Mouse (Mus musculus): ENCODE results near the gene Atp6v0b. TPM values are rescaled to one million over a fixed set of nuclear protein-coding genes. Genes with fewer than 3 reads are reported as not detected.

Atp6v0b gene
- polyA plus RNA-seq, 1 experiment, result 526 TPM

DNA sequence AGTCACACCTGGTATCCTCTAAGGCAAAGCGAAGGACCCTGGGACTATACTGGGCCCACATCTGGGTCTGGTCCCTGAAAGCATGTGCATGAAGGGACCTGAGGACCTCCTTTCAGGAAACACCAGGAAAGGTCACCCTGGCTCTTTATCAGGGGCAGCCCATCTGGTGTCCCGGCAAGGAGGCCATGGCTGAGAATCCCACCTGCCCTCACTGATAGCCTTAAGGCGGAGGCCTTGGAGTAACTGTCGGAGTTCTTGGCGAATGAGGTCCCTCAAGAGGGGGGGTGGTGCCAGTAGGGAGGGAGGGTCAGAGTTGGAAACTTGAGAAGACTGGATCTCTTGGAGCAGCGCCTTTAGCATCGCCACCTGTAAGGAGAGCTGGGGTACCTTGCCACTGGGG lies 15.3 kb downstream of the Atp6v0b start:
- DNase-seq, result no peak
- WGBS, result 91% methylated on average over 7 of the region's 7 CpGs
- Histone ChIP-seq H3K4me1 (replicated peaks; ENCODE audit: control insufficient read depth, insufficient read depth, low read length) (no peaks in the 10 kb centered on the region; the same call in 1 of the 2 replicates), H3K27me3 (ENCODE audit: control insufficient read depth, insufficient read depth, low read length) (no peaks in the 10 kb centered on the region; the same call in 1 of the 2 replicates), H3K27ac (ENCODE audit: control insufficient read depth, insufficient read depth, low read length) (no peak overlapping the region), H3K36me3 (ENCODE audit: control insufficient read depth, insufficient read depth, low read length) (no peaks in the 10 kb centered on the region), H3K4me3 (ENCODE audit: control insufficient read depth, insufficient read depth, low read length) (no peak overlapping the region)
- no peak for TF ChIP-seq CTCF (IDR thresholded peaks at IDR 0.05; ENCODE audit: borderline replicate concordance, control insufficient read depth, extremely low read depth, insufficient read depth, low read length, poor library complexity)
- no peak for TF ChIP-seq POLR2A (IDR thresholded peaks at IDR 0.05; ENCODE audit: control insufficient read depth, extremely low read depth, insufficient read depth, low read length, poor library complexity)

DNA sequence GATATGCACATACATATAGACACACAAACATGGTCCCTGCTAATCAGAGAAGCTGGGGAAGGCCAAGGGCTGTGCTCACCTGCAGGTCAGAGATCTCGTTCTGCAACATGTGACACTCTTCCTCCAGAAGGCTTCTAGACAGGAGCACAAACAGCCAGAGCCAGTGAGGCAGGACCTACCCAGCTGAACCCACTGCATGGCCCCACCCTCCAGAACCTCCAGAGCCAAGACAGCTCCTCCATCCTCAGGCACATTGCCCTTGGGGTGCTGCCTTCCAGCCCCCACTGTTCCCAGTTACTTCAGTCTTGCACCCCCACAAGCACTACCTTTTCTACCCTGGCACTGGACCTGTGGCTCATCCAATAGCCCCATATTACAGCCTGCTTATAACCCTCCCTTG lies 16.7 kb downstream of the Atp6v0b start:
- 48% methylated on average over 1 of the region's 1 CpGs for WGBS
- H3K27me3 ChIP-seq (ENCODE audit: control insufficient read depth, insufficient read depth, low read length), result no peaks in the 10 kb centered on the region; the same call in 1 of the 2 replicates

DNA sequence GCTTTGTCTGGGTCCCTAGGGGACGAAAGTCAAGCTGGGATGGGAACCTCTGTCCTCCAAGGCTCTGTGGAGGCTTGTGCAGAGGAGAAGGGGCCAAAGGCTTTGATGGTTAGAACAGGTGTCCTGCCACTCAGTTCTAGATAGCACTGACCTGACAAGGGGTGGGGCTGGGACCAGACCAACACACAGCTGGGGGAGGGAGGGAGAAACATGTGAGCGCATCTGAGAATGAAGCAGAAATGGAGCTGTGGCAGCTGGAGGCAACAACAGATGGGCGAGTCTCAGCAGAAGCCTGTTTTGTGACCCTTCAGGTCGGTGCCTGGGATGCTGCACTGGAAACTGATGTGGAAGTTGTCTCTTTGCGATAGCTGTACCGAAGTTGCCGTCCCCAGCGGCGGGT lies 17.8 kb downstream of the Atp6v0b start:
- Histone ChIP-seq H3K27ac (ENCODE audit: control insufficient read depth, insufficient read depth, low read length) (no peak overlapping the region), H3K27me3 (ENCODE audit: control insufficient read depth, insufficient read depth, low read length) (no peaks in the 10 kb centered on the region; the same call in 1 of the 2 replicates), H3K36me3 (ENCODE audit: control insufficient read depth, insufficient read depth, low read length) (no peaks in the 10 kb centered on the region), H3K4me1 (replicated peaks; ENCODE audit: control insufficient read depth, insufficient read depth, low read length) (no peaks in the 10 kb centered on the region; the same call in 1 of the 2 replicates), H3K4me3 (ENCODE audit: control insufficient read depth, insufficient read depth, low read length) (no peak overlapping the region)
- DNase-seq, result no peak
- 85% methylated on average over 9 of the region's 9 CpGs for WGBS
- no peak for TF ChIP-seq POLR2A (IDR thresholded peaks at IDR 0.05; ENCODE audit: control insufficient read depth, extremely low read depth, insufficient read depth, low read length, poor library complexity)

More for the DNA sequence above, 16.7 kb downstream of the Atp6v0b start:
- no peak overlapping the region for H3K27ac ChIP-seq (ENCODE audit: control insufficient read depth, insufficient read depth, low read length)
- no peak for TF ChIP-seq POLR2A (IDR thresholded peaks at IDR 0.05; ENCODE audit: control insufficient read depth, extremely low read depth, insufficient read depth, low read length, poor library complexity)
- no peak for TF ChIP-seq CTCF (IDR thresholded peaks at IDR 0.05; ENCODE audit: borderline replicate concordance, control insufficient read depth, extremely low read depth, insufficient read depth, low read length, poor library complexity)
- H3K4me1 ChIP-seq (replicated peaks; ENCODE audit: control insufficient read depth, insufficient read depth, low read length), result no peaks in the 10 kb centered on the region; the same call in 1 of the 2 replicates
- no peak overlapping the region for H3K4me3 ChIP-seq (ENCODE audit: control insufficient read depth, insufficient read depth, low read length)
- DNase-seq, result no peak
- H3K36me3 ChIP-seq (ENCODE audit: control insufficient read depth, insufficient read depth, low read length), result no peaks in the 10 kb centered on the region

DNA sequence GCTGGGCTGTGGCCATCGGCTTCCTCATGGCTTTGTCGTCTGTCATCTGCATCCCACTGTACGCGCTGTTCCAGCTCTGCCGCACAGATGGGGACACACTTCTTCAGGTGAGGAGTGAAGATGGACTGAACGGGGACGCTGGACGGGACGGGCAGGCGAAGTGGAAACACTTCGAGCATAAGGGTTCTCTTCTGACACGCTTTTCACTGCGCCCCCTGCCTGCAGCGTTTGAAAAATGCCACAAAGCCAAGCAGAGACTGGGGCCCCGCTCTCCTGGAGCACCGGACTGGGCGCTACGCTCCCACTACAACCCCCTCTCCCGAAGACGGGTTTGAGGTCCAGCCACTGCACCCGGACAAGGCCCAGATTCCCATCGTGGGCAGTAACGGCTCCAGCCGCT lies 19.3 kb downstream of the Atp6v0b start:
- Histone ChIP-seq H3K27me3 (ENCODE audit: control insufficient read depth, insufficient read depth, low read length) (no peaks in the 10 kb centered on the region; the same call in 1 of the 2 replicates), H3K4me3 (ENCODE audit: control insufficient read depth, insufficient read depth, low read length) (no peak overlapping the region), H3K4me1 (replicated peaks; ENCODE audit: control insufficient read depth, insufficient read depth, low read length) (no peaks in the 10 kb centered on the region; the same call in 1 of the 2 replicates), H3K27ac (ENCODE audit: control insufficient read depth, insufficient read depth, low read length) (no peak overlapping the region), H3K36me3 (ENCODE audit: control insufficient read depth, insufficient read depth, low read length) (no peaks in the 10 kb centered on the region)
- 19% methylated on average over 24 of the region's 24 CpGs for WGBS
- peak; percentile 59 for DNase-seq
- TF ChIP-seq POLR2A (IDR thresholded peaks at IDR 0.05; ENCODE audit: control insufficient read depth, extremely low read depth, insufficient read depth, low read length, poor library complexity) (no peak), CTCF (IDR thresholded peaks at IDR 0.05; ENCODE audit: borderline replicate concordance, control insufficient read depth, extremely low read depth, insufficient read depth, low read length, poor library complexity) (peak; percentile 72; the same call in 1 of the 2 replicates)

DNA sequence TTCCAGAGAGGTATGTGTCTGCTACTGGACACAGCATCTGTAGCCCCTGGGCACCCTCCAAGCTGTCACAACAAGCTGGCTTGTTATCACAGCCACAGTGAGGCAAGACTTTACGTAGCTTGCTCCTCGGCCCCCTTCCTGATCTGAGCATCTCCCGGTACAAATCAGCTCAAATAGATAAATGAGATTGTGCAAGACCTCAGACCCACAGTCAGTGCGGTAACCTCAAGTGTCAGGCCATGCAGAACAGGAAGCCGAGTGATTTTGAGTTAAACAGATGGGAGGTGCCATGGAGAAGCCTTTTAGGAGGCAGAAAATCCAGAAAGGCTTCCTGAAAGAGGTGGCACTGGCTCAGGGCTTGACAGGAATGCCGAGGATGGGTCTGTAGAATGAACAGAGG lies 20.1 kb downstream of the Atp6v0b start:
- H3K27me3 ChIP-seq (ENCODE audit: control insufficient read depth, insufficient read depth, low read length), result no peaks in the 10 kb centered on the region; the same call in 1 of the 2 replicates
- no peak overlapping the region for H3K4me3 ChIP-seq (ENCODE audit: control insufficient read depth, insufficient read depth, low read length)
- no peak for DNase-seq
- no peaks in the 10 kb centered on the region for H3K36me3 ChIP-seq (ENCODE audit: control insufficient read depth, insufficient read depth, low read length)
- 48% methylated on average over 6 of the region's 6 CpGs for WGBS
- TF ChIP-seq CTCF (IDR thresholded peaks at IDR 0.05; ENCODE audit: borderline replicate concordance, control insufficient read depth, extremely low read depth, insufficient read depth, low read length, poor library complexity) (no peak), POLR2A (IDR thresholded peaks at IDR 0.05; ENCODE audit: control insufficient read depth, extremely low read depth, insufficient read depth, low read length, poor library complexity) (no peak)
- H3K4me1 ChIP-seq (replicated peaks; ENCODE audit: control insufficient read depth, insufficient read depth, low read length), result no peaks in the 10 kb centered on the region
- no peak overlapping the region for H3K27ac ChIP-seq (ENCODE audit: control insufficient read depth, insufficient read depth, low read length)

DNA sequence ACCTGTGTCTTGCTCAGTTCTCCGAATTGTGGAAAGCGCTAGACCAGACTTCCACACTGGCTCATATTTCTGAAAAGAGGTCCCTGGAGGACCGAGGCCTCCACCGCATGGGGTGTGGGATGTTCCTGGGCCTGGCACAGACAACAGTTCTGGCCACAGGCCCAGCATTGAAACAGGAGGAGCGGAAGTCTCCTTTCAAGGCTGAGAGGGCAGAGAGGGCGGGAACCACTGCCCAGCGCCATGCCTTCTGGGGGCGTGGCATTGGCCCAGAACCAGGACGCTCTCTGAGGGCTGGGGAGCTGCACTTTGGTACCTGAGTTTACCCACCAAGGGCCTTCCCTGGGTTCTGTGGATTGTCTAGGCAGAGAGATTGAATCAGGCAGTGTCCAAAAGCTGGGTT lies 21.1 kb downstream of the Atp6v0b start:
- Histone ChIP-seq H3K27me3 (ENCODE audit: control insufficient read depth, insufficient read depth, low read length) (no peaks in the 10 kb centered on the region; the same call in 1 of the 2 replicates), H3K4me1 (replicated peaks; ENCODE audit: control insufficient read depth, insufficient read depth, low read length) (peaks cover 3% of the 10 kb centered on the region), H3K36me3 (ENCODE audit: control insufficient read depth, insufficient read depth, low read length) (no peaks in the 10 kb centered on the region), H3K27ac (ENCODE audit: control insufficient read depth, insufficient read depth, low read length) (no peak overlapping the region), H3K4me3 (ENCODE audit: control insufficient read depth, insufficient read depth, low read length) (no peak overlapping the region)
- TF ChIP-seq CTCF (IDR thresholded peaks at IDR 0.05; ENCODE audit: borderline replicate concordance, control insufficient read depth, extremely low read depth, insufficient read depth, low read length, poor library complexity) (no peak), POLR2A (IDR thresholded peaks at IDR 0.05; ENCODE audit: control insufficient read depth, extremely low read depth, insufficient read depth, low read length, poor library complexity) (no peak)
- DNase-seq, result no peak
- 77% methylated on average over 9 of the region's 9 CpGs for WGBS

DNA sequence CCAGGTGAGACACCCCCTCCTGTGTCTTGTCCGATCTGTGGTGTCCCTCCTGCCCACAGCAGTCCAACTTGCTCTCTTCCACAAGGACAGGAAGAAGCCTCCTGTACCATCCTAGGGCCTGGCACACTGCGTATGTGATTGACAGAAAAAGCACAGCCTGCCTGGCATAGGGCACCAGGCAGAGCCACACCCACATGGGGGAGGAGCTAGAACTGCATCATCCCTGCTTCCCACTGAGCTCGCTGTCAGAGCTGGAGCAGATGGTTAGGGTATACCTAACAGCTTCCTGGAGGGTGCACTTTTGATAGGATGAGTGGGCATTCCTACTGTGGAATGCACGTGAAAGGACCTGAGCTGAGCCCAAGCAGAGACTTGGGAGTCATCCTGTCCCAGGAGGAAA lies 24.3 kb downstream of the Atp6v0b start:
- Histone ChIP-seq H3K4me3 (ENCODE audit: control insufficient read depth, insufficient read depth, low read length) (no peak overlapping the region), H3K4me1 (replicated peaks; ENCODE audit: control insufficient read depth, insufficient read depth, low read length) (peaks cover 3% of the 10 kb centered on the region), H3K27ac (ENCODE audit: control insufficient read depth, insufficient read depth, low read length) (no peak overlapping the region), H3K27me3 (ENCODE audit: control insufficient read depth, insufficient read depth, low read length) (no peaks in the 10 kb centered on the region; the same call in 1 of the 2 replicates), H3K36me3 (ENCODE audit: control insufficient read depth, insufficient read depth, low read length) (no peaks in the 10 kb centered on the region)
- 82% methylated on average over 4 of the region's 4 CpGs for WGBS
- TF ChIP-seq POLR2A (IDR thresholded peaks at IDR 0.05; ENCODE audit: control insufficient read depth, extremely low read depth, insufficient read depth, low read length, poor library complexity) (no peak), CTCF (IDR thresholded peaks at IDR 0.05; ENCODE audit: borderline replicate concordance, control insufficient read depth, extremely low read depth, insufficient read depth, low read length, poor library complexity) (no peak)
- DNase-seq, result peak; percentile 11
